ENCODE assay signal across 13 mouse cellular contexts in genomic region chr1:169155484-169156459, GRCm38 (mm10).
A peak's percentile ranks its signal among the peaks of the same experiment; 100 is the strongest.
DNase-seq lines count a peak whose midpoint lies in the region; ATAC-seq lines count a peak whose summit lies in the region.
"Had no signal": no experiment of that assay in that cellular context is flagged by ENCODE, and none has a peak within 500 bp of the region (broad histone marks: within the 10 kb centered on the region; RNA-seq: fewer than 3 reads in every experiment).

No protein-coding gene starts in this region.

- ATAC-seq in forebrain, embryonic 14.5 days = peak; percentile 65; the same call in 1 of the 2 replicates
- ATAC-seq in forebrain, embryonic 16.5 days = peak; percentile 91
- no peak for ATAC-seq in hindbrain, embryonic 13.5 days (ENCODE audit: low FRiP score)
- ATAC-seq: hindbrain, postnatal 0 days had no signal

- no peak overlapping the region for H3K9ac ChIP-seq in forebrain, embryonic 14.5 days (ENCODE audit: low read length)
- H3K9ac ChIP-seq in forebrain, embryonic 16.5 days (replicated peaks; ENCODE audit: low read depth, low read length) = no peak overlapping the region
- no peak overlapping the region for H3K9ac ChIP-seq in hindbrain, embryonic 13.5 days
- H3K9ac ChIP-seq: heart, embryonic 15.5 days had no signal

- no peak overlapping the region for H3K4me2 ChIP-seq in forebrain, embryonic 14.5 days (ENCODE audit: low read length)
- no peak overlapping the region for H3K4me2 ChIP-seq in forebrain, embryonic 16.5 days (ENCODE audit: low read length)
- H3K4me2 ChIP-seq in hindbrain, embryonic 13.5 days = no peak overlapping the region
- H3K4me2 ChIP-seq: heart, embryonic 15.5 days had no signal

- no peaks in the 10 kb centered on the region for H3K27me3 ChIP-seq in forebrain, embryonic 14.5 days (replicated peaks; ENCODE audit: control insufficient read depth, insufficient read depth, low read length)
- no peaks in the 10 kb centered on the region for H3K27me3 ChIP-seq in forebrain, embryonic 10.5 days (ENCODE audit: poor library complexity, severe bottlenecking)
- no peaks in the 10 kb centered on the region for H3K27me3 ChIP-seq in forebrain, embryonic 16.5 days (replicated peaks; ENCODE audit: control insufficient read depth, insufficient read depth, low read length)
- no peaks in the 10 kb centered on the region for H3K27me3 ChIP-seq in hindbrain, embryonic 13.5 days
- H3K27me3 ChIP-seq: heart, embryonic 15.5 days had no signal

- DNase-seq in forebrain, embryonic 14.5 days (ENCODE audit: low spot score) = peak; percentile 68
- no peak for DNase-seq in forebrain, embryonic 10.5 days (ENCODE audit: extremely low spot score, low spot score)
- DNase-seq in layer of hippocampus, postnatal 10 days (ENCODE audit: low spot score in 2 of 2) = peak; percentile 6 to 31
- peak; percentile 85 for DNase-seq in right cerebral cortex, adult 18-20 months
- no peak for DNase-seq in adrenal gland, postnatal 10 days
- no peak for DNase-seq in gastrocnemius, adult 18-20 months (ENCODE audit: low spot score)
- DNase-seq: B cell, adult 2 months; cerebellum, adult 9-10 months; midbrain, embryonic 14.5 days had no signal

- no peaks in the 10 kb centered on the region for H3K36me3 ChIP-seq in forebrain, embryonic 14.5 days (ENCODE audit: control insufficient read depth, insufficient read depth, low read length)
- no peaks in the 10 kb centered on the region for H3K36me3 ChIP-seq in forebrain, embryonic 10.5 days (replicated peaks)
- H3K36me3 ChIP-seq in forebrain, embryonic 16.5 days (ENCODE audit: control insufficient read depth, insufficient read depth) = no peaks in the 10 kb centered on the region
- H3K36me3 ChIP-seq in hindbrain, embryonic 13.5 days = no peaks in the 10 kb centered on the region
- H3K36me3 ChIP-seq: heart, embryonic 15.5 days had no signal

- H3K9me3 ChIP-seq in forebrain, embryonic 14.5 days (replicated peaks; ENCODE audit: control insufficient read depth, low read length) = no peaks in the 10 kb centered on the region
- no peaks in the 10 kb centered on the region for H3K9me3 ChIP-seq in forebrain, embryonic 10.5 days
- H3K9me3 ChIP-seq in forebrain, embryonic 16.5 days (ENCODE audit: control insufficient read depth, low read length) = no peaks in the 10 kb centered on the region
- no peaks in the 10 kb centered on the region for H3K9me3 ChIP-seq in hindbrain, embryonic 13.5 days
- H3K9me3 ChIP-seq: heart, embryonic 15.5 days had no signal

- no peak overlapping the region for H3K4me3 ChIP-seq in forebrain, embryonic 14.5 days (ENCODE audit: low read depth, low read length)
- no peak overlapping the region for H3K4me3 ChIP-seq in forebrain, embryonic 10.5 days
- no peak overlapping the region for H3K4me3 ChIP-seq in forebrain, embryonic 16.5 days (replicated peaks; ENCODE audit: low read length)
- no peak overlapping the region for H3K4me3 ChIP-seq in hindbrain, embryonic 13.5 days
- H3K4me3 ChIP-seq: heart, embryonic 15.5 days had no signal

- no peaks in the 10 kb centered on the region for H3K4me1 ChIP-seq in forebrain, embryonic 14.5 days (ENCODE audit: control insufficient read depth, insufficient read depth, low read length)
- no peaks in the 10 kb centered on the region for H3K4me1 ChIP-seq in forebrain, embryonic 10.5 days
- H3K4me1 ChIP-seq in forebrain, embryonic 16.5 days (replicated peaks; ENCODE audit: control insufficient read depth, insufficient read depth, low read length) = 0 out of 2 replicates have a peak, but pooled peaks cover 6% of the 10 kb centered on the region
- H3K4me1 ChIP-seq in hindbrain, embryonic 13.5 days (replicated peaks) = no peaks in the 10 kb centered on the region

- H3K27ac ChIP-seq in forebrain, embryonic 14.5 days (ENCODE audit: low read depth, low read length) = peak overlapping the region; percentile 36; the same call in 1 of the 2 replicates
- H3K27ac ChIP-seq in forebrain, embryonic 10.5 days = no peak overlapping the region
- peak overlapping the region; percentile 68 for H3K27ac ChIP-seq in forebrain, embryonic 16.5 days (ENCODE audit: low read length)
- H3K27ac ChIP-seq in hindbrain, embryonic 13.5 days = no peak overlapping the region
- H3K27ac ChIP-seq: heart, embryonic 15.5 days; hindbrain, postnatal 0 days had no signal

- 68% methylated on average over 14 of the region's 14 CpGs for WGBS in forebrain, embryonic 14.5 days
- 78% methylated on average over 14 of the region's 14 CpGs for WGBS in forebrain, embryonic 10.5 days
- WGBS in forebrain, embryonic 16.5 days = 63% methylated on average over 14 of the region's 14 CpGs
- WGBS in hindbrain, embryonic 13.5 days = 85% methylated on average over 14 of the region's 14 CpGs

Comparison
In these comparisons a context has a peak if more than half of its experiments do, and no peak if none do; other contexts are left out.
1. DNase-seq: peak in forebrain, embryonic 14.5 days (single experiment), layer of hippocampus, postnatal 10 days (2 of 2) and right cerebral cortex, adult 18-20 months (single experiment); none in forebrain, embryonic 10.5 days (single experiment), adrenal gland, postnatal 10 days (single experiment) and gastrocnemius, adult 18-20 months (single experiment).
2. H3K27ac ChIP-seq: peak in forebrain, embryonic 14.5 days (single experiment) and forebrain, embryonic 16.5 days (single experiment); none in forebrain, embryonic 10.5 days (single experiment) and hindbrain, embryonic 13.5 days (single experiment).